Mouse (Mus musculus) small intestine, adult 2 months (tissue): ENCODE data around the gene Atg14.

Experiments
- CTCF ChIP-seq: fragments of 200-500 bp; IDR thresholded peaks from 2 replicates; pipeline ENCODE4 v1.5.1; 2012; ENCODE audit warnings: low read depth, mild to moderate bottlenecking, control low read depth, inconsistent platforms, low read length, moderate library complexity, mixed read lengths; ENCODE audit not compliant: insufficient replicate concordance, insufficient read length; ENCODE audit errors: extremely low read depth
- POLR2A ChIP-seq: fragments of 200-500 bp; IDR thresholded peaks from 2 replicates; pipeline ENCODE4 v1.6.1; 2012; ENCODE audit warnings: low read depth, mild to moderate bottlenecking, control low read depth, inconsistent platforms, low read length, moderate library complexity

GRCm38 (mm10) chr14:47572707-47573106, 2.3 kb upstream of the Atg14 start:
- TF ChIP-seq POLR2A (no peak), CTCF (no peak)
